Mouse (Mus musculus) forebrain, embryonic 16.5 days (tissue): ENCODE measurements at regions not wholly inside any gene's neighbourhood (a gene's known extent, or its start where the extent isn't known, plus 50 kb on each side); places are given as distances from the start of the nearest gene placed in this dataset.

Experiments
- ATAC-seq: fragments of 200-750 bp; cut with Nextera tagmentation; 2 replicates; pipeline ENCODE4 v1.8.0; 2017; ENCODE audit warnings: mild to moderate bottlenecking, moderate library complexity
- H3K27ac ChIP-seq: fragments of 300-500 bp; sonication (generic); 2 replicates; pipeline ENCODE4 v1.5.1; 2014; ENCODE audit warnings: low read length, control low read depth
- H3K27me3 ChIP-seq: fragments of 300-500 bp; sonication (generic); replicated peaks from 2 replicates; pipeline ENCODE4 v1.6.1; 2014; ENCODE audit warnings: low read length; ENCODE audit not compliant: control insufficient read depth, insufficient read depth
- H3K36me3 ChIP-seq: fragments of 300-500 bp; sonication (generic); 2 replicates; pipeline ENCODE4 v1.6.1; 2014; ENCODE audit not compliant: control insufficient read depth, insufficient read depth
- H3K4me1 ChIP-seq: fragments of 300-500 bp; sonication (generic); replicated peaks from 2 replicates; pipeline ENCODE4 v1.6.1; 2014; ENCODE audit warnings: low read length; ENCODE audit not compliant: control insufficient read depth, insufficient read depth
- H3K4me2 ChIP-seq: fragments of 300-500 bp; sonication (generic); 2 replicates; pipeline ENCODE4 v1.6.1; 2014; ENCODE audit warnings: mild to moderate bottlenecking, low read length, control low read depth
- H3K4me3 ChIP-seq: fragments of 300-500 bp; sonication (generic); replicated peaks from 2 replicates; pipeline ENCODE4 v1.5.1; 2014; ENCODE audit warnings: mild to moderate bottlenecking, low read length, control low read depth
- H3K9ac ChIP-seq: fragments of 300-500 bp; sonication (generic); replicated peaks from 2 replicates; pipeline ENCODE4 v1.6.1; 2014; ENCODE audit warnings: low read depth, low read length, control low read depth
- H3K9me3 ChIP-seq: fragments of 300-500 bp; sonication (generic); 2 replicates; pipeline ENCODE4 v1.6.1; 2016; ENCODE audit warnings: low read length; ENCODE audit not compliant: control insufficient read depth
- WGBS: fragments of 180-500 bp; shearing (Covaris S2); extraction: QIAGEN DNeasy Blood & Tissue Kit; methylation state at CpG from one replicate; pipeline ENCODE4 v1.1.7; 2014; 5-methylcytosine and 5-hydroxymethylcytosine counted together

DNA sequence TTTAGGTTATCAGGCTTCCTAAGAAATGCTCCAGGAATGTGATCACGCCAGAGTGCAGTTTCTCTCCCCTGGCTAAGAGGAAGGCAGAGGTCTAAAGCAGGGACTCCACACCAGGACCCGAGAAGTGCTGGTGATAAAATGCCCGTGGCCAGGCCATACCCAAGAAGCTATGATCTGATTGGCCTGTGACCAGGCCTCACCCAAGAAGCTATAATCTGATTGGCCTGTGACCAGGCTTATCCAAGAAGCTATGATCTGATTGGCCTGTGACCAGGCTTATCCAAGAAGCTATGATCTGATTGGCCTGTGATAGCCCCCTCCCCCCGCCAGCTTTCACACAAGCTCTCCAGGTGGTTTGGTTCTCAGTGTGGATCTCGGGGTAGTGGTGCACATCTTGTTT, 726.7 kb upstream of the Car8 start:
- Histone ChIP-seq H3K27ac (no peak overlapping the region), H3K36me3 (no peaks in the 10 kb centered on the region), H3K4me1 (peaks cover 8% of the 10 kb centered on the region), H3K4me3 (no peak overlapping the region), H3K9ac (no peak overlapping the region), H3K27me3 (no peaks in the 10 kb centered on the region), H3K9me3 (0 out of 2 replicates have a peak, but pooled peaks cover 1% of the 10 kb centered on the region), H3K4me2 (no peak overlapping the region)
- no peak for ATAC-seq
- WGBS, result 87% methylated on average over 5 of the region's 5 CpGs

DNA sequence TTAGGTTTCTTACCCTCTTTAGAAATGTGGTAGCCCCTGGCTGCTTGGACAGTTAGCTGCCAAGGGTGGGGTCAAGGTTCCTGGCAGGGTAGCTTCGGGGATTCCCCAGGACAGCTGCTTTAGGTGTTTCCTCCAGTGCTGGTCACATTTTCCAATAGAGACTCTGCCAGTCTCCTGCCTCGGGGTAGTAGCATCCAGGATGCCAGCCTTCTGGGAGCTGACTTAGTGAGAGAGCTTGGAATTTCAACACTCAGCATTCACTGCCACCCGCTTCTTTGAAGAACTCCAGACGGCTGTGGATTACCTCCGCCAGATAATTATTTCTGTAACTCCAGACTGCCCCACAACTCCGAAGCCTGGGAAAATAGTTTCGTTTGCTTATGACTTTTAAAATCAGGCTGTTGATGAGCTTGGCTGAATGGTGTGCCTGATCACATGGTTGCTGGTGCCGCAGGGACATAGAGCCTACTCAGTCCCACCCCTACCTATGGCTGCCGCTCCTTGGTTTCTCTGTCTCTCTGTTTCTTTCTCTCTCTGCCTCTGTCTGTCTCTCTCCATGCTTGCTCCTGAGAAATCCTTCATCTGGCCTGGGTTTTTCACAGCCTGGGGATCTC, 724.2 kb upstream of the Car8 start:
- H3K27ac ChIP-seq, result no peak overlapping the region
- H3K36me3 ChIP-seq, result no peaks in the 10 kb centered on the region
- H3K4me2 ChIP-seq, result no peak overlapping the region
- H3K27me3 ChIP-seq, result no peaks in the 10 kb centered on the region
- H3K9me3 ChIP-seq, result no peaks in the 10 kb centered on the region
- WGBS, result 60% methylated on average over 9 of the region's 9 CpGs
- H3K9ac ChIP-seq, result no peak overlapping the region
- ATAC-seq, result peak; percentile 31; the same call in 1 of the 2 replicates
- H3K4me3 ChIP-seq, result no peak overlapping the region
- peaks cover 10% of the 10 kb centered on the region for H3K4me1 ChIP-seq

DNA sequence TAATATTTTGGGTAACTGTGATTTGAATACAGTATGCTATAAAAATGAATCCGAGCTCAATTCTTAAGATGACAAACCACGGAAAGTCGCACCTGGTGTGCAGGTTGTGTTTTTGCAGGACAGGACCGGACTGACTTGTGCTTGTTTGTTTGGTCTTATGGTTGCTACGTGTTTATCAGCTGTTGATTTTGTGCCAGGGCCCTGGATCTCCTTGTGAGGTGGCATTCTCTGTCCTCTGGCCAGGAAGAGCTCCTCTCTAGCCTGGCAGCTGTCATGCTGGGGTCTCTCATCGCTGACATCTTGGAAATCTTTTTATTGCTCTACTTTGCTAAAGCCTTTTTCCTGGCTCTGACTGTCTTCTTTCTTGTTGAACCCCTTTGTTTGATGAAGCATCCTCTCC, 723.0 kb upstream of the Car8 start:
- H3K9ac ChIP-seq, result no peak overlapping the region
- WGBS, result 81% methylated on average over 6 of the region's 6 CpGs
- no peak overlapping the region for H3K27ac ChIP-seq
- no peaks in the 10 kb centered on the region for H3K36me3 ChIP-seq
- peaks cover 20% of the 10 kb centered on the region for H3K4me1 ChIP-seq
- no peak overlapping the region for H3K4me3 ChIP-seq
- no peaks in the 10 kb centered on the region for H3K9me3 ChIP-seq
- H3K27me3 ChIP-seq, result no peaks in the 10 kb centered on the region
- no peak overlapping the region for H3K4me2 ChIP-seq
- ATAC-seq, result no peak

DNA sequence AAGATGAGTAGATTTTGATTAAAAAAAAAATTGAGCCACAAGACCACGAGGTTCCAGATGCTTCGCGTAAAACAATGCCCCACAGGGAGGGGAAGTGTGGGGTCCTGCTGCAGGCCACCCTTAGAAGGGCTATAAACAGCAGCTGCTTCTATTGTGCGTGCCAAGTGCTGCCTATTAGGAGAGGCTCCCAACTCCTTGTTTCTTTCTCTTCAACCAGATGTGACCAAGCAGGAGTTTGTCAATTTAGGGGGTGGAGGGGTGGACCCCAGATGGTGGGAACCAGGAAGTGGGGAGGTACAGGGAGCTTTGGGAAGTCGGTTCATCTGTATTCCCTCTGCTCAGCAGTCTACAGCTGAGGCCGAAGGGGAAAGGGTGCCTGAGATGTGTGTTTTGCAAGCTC, 718.9 kb upstream of the Car8 start:
- Histone ChIP-seq H3K4me3 (no peak overlapping the region), H3K4me1 (peaks cover 41% of the 10 kb centered on the region), H3K36me3 (no peaks in the 10 kb centered on the region), H3K9ac (no peak overlapping the region), H3K9me3 (no peaks in the 10 kb centered on the region), H3K4me2 (no peak overlapping the region), H3K27me3 (no peaks in the 10 kb centered on the region), H3K27ac (no peak overlapping the region)
- 10% methylated on average over 6 of the region's 6 CpGs for WGBS
- ATAC-seq, result peak; percentile 39

DNA sequence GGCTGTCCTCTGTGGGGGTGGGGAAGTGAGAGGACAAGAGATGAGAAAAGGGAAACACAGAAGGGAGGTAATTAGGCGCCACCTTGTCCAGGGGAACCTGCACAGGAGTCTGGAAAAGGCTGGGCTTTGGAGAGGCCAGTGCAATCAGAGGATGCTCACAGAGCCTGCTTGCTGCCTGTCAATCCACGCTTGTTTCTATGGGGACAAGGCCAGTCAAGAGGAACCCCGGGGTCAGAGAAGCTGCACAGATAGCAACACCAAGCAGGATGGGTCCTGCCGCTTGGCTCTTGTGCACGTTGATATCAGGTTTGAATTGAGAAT, 718.1 kb upstream of the Car8 start:
- no peak for ATAC-seq

DNA sequence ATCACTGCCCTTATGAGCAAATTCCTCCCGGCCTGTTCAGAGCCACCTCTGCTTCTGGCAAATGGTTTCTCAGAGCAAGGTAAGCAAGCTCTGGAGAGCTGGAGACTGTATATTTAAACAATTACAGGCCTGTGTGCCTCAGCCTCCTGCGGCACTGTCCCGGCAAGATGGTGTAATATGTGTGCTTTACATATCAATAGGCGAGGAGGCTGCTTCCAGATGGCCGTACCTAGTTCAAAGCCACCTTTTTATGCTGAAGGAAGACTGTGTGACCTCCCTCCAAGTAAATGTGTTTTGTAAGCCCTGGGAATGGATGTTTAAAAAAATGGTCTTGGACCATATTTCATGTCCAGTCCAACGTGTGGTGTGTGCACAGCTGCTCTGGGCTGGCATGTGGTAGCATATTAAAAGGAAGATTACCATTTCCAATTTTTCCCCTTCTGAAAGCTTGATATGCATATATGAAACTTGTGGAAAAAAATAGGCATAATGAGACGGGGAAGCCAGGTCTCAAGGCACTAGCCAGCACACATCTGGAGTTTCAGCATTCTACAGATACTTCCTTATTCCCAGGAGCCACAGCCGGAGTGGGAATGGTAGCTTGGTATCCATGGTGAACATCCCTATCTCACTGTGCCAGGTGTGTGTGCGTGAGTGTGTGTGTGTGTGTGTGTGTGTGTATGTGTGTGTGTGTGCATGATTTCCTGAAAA, 717.6 kb upstream of the Car8 start:
- 35% methylated on average over 9 of the region's 9 CpGs for WGBS

More for the DNA sequence above, 718.1 kb upstream of the Car8 start:
- peaks cover 40% of the 10 kb centered on the region for H3K4me1 ChIP-seq
- no peaks in the 10 kb centered on the region for H3K36me3 ChIP-seq
- H3K9ac ChIP-seq, result no peak overlapping the region
- WGBS, result 57% methylated on average over 5 of the region's 5 CpGs
- H3K4me2 ChIP-seq, result no peak overlapping the region
- H3K27ac ChIP-seq, result no peak overlapping the region
- H3K9me3 ChIP-seq, result no peaks in the 10 kb centered on the region
- H3K4me3 ChIP-seq, result no peak overlapping the region
- H3K27me3 ChIP-seq, result no peaks in the 10 kb centered on the region

DNA sequence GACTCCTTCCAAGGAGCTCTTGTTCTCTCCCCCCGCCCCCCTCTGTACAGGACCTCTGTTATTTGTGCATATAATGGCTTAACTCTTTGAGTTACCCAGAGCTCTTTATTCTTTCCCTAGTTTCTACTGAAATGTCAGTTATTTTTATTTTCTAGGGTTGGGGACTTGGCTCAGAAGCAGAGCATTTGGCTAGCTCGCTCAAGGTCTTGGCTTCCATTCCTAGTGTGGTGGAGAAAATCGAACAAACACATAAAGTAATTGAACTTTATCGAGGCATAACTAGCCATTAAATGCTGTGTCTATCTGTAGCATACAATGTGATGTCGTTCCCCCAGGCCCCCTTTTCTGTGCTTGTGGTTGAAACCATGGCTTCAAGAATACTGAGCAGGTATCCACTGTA, 716.5 kb upstream of the Car8 start:
- no peak overlapping the region for H3K4me2 ChIP-seq
- ATAC-seq, result no peak
- no peak overlapping the region for H3K4me3 ChIP-seq
- H3K9ac ChIP-seq, result no peak overlapping the region
- no peaks in the 10 kb centered on the region for H3K36me3 ChIP-seq
- 62% methylated on average over 5 of the region's 5 CpGs for WGBS
- H3K4me1 ChIP-seq, result peaks cover 37% of the 10 kb centered on the region
- no peak overlapping the region for H3K27ac ChIP-seq
- H3K27me3 ChIP-seq, result no peaks in the 10 kb centered on the region
- no peaks in the 10 kb centered on the region for H3K9me3 ChIP-seq

More for the DNA sequence above, 717.6 kb upstream of the Car8 start:
- H3K27ac ChIP-seq, result no peak overlapping the region; the same call in 1 of the 2 replicates
- no peak overlapping the region for H3K4me2 ChIP-seq
- no peak overlapping the region for H3K4me3 ChIP-seq
- no peaks in the 10 kb centered on the region for H3K9me3 ChIP-seq
- no peaks in the 10 kb centered on the region for H3K27me3 ChIP-seq
- ATAC-seq, result peak; percentile 46; the same call in 1 of the 2 replicates
- no peaks in the 10 kb centered on the region for H3K36me3 ChIP-seq
- H3K4me1 ChIP-seq, result peaks cover 37% of the 10 kb centered on the region
- H3K9ac ChIP-seq, result no peak overlapping the region

DNA sequence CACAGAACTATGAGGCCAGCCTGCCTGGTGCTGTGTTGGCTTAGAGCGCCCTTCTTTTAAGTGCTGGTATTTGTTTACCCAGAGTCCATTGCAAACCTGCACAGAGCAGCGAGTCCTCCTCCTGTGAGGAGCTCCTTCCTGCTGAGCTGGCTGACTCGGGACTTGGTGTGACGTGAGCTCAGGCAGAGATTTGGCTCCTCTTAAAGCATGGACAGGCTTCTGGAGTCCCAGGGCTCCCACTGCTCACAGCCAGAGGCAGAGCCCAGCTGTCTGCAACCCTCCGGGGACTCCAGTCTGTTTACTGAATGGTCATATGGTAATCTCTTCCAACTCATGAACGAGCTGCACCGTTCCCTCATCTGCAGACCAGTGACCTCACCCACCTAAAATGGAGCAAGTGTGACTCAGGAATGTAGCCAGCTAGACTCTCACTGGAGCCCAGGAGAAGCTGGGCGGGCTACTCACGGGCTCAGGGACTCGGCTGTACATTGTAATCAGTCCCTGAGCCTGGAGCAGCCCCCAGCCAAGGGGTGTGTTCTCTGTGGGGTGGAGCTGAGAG, 715.6 kb upstream of the Car8 start:
- 15% methylated on average over 10 of the region's 10 CpGs for WGBS
- H3K27me3 ChIP-seq, result no peaks in the 10 kb centered on the region
- H3K36me3 ChIP-seq, result no peaks in the 10 kb centered on the region
- H3K9ac ChIP-seq, result no peak overlapping the region
- no peak overlapping the region for H3K27ac ChIP-seq
- no peak overlapping the region for H3K4me3 ChIP-seq
- H3K9me3 ChIP-seq, result no peaks in the 10 kb centered on the region
- peaks cover 37% of the 10 kb centered on the region for H3K4me1 ChIP-seq
- ATAC-seq, result peak; percentile 61
- H3K4me2 ChIP-seq, result no peak overlapping the region

DNA sequence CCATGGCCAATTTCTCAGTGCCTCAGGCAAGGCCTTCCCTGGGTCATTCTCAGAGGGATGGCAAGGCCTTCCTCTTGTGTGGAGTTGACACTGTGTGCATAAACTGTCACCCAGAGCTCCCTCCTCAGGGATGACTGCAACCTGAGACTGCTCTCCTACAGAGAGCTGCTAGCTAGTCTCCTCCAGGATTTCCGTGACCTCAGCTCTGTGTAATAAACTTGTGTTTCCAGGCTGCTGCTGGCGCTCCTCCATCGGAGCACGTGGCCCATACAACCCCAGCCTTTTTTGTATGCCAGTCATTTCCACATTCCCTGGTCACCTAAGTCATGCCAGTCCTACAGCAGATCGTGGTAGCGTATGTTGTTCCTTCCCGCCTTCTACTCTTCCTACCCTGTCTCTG, 714.3 kb upstream of the Car8 start:
- peaks cover 35% of the 10 kb centered on the region for H3K4me1 ChIP-seq
- H3K27ac ChIP-seq, result no peak overlapping the region
- H3K9ac ChIP-seq, result no peak overlapping the region
- whole genome bisulfite sequencing, result 74% methylated on average over 7 of the region's 7 CpGs
- no peak overlapping the region for H3K4me3 ChIP-seq
- no peaks in the 10 kb centered on the region for H3K36me3 ChIP-seq
- ATAC-seq, result no peak
- no peak overlapping the region for H3K4me2 ChIP-seq
- no peaks in the 10 kb centered on the region for H3K9me3 ChIP-seq
- H3K27me3 ChIP-seq, result no peaks in the 10 kb centered on the region
